Mouse (Mus musculus) embryonic fibroblast, embryonic 13.5 days (primary cell): ENCODE measurements around the gene Bloc1s5.

Experiments used
- CTCF ChIP-seq: IDR thresholded peaks from 2 replicates; pipeline ENCODE4 v1.5.1; 2011; ENCODE audit warnings: mild to moderate bottlenecking, control low read depth, low read length, moderate library complexity, borderline replicate concordance; ENCODE audit not compliant: insufficient read depth
- POLR2A ChIP-seq: IDR thresholded peaks from 2 replicates; pipeline ENCODE4 v1.6.1; 2011; ENCODE audit warnings: low read depth, mild to moderate bottlenecking, control low read depth, low read length, moderate library complexity

DNA sequence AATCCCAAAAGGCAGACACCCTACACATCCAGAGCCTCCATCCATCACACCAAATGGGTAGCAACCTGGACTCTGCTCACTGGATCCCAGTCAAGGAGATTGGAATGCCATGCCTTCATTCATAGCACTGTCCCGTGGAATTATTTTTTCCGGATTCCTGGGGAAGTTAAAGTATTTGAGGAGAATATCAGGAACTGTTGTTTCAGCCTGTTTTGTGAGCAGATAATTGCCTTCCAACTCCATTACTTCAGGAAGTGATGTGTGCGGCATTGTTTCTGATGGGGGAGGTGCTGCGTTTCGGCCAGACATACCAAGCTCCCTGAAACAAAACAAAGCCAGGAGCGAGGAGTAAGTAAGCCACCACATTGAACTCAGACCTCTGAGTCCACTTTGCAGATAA is 41.8 kb downstream of the Bloc1s5 start:
- TF ChIP-seq CTCF: no peak
- TF ChIP-seq POLR2A: no peak
